Mouse (Mus musculus) v-Abl transformed pro-B cells (cell line): ENCODE results near the gene Grid1.

Experiments
- in situ Hi-C, 2 experiments: fragments of 400-800 bp; cut with MboI; formaldehyde crosslinking; loops; one replicate each; pipeline ENCODE4 v1.15.1; 2025; ENCODE audit not compliant: unreplicated experiment in 2 of 2

The Grid1 gene

GRCm38 (mm10) chr14:35625749-35626148 lies 805.8 kb downstream of the Grid1 start:
- in situ Hi-C loops, result no loop called here
